Mouse (Mus musculus): ENCODE measurements around the gene Prm3. TPM values are rescaled to one million over a fixed set of nuclear protein-coding genes. Genes with fewer than 3 reads are reported as not detected.

Prm3 gene
- polyA plus RNA-seq, 1 experiment from 2014 or later = not detected

DNA sequence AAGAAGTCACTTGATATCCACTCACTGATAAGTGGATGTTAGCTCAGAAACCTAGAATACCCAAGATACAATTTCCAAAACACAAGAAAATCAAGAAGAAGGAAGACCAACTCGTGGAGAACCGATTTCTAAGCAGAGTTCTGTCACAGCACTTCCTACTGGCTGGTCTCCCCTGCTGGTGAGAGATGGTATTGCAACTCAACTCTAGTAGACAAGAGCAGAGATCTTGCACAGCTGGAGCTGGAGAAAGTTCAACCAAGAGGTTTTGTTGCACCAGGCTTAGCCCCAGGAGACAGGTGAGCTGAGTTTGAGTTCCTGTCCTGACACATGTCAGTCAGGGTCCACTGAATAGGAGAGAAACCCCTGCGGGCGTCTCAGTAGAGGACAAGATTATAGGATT lies 23.6 kb downstream of the Prm3 start:
- WGBS = 35% methylated on average over 4 of the region's 4 CpGs
- Histone ChIP-seq H3K4me2 (no peak overlapping the region), H3K27me3 (no peaks in the 10 kb centered on the region), H3K36me3 (no peaks in the 10 kb centered on the region), H3K4me1 (peaks cover 19% of the 10 kb centered on the region), H3K9ac (no peak overlapping the region), H3K27ac (no peak overlapping the region), H3K9me3 (no peaks in the 10 kb centered on the region), H3K4me3 (no peak overlapping the region)
- no peak for ATAC-seq (ENCODE audit: insufficient number of reproducible peaks, insufficient read depth, low FRiP score, low TSS enrichment, low read depth)

DNA sequence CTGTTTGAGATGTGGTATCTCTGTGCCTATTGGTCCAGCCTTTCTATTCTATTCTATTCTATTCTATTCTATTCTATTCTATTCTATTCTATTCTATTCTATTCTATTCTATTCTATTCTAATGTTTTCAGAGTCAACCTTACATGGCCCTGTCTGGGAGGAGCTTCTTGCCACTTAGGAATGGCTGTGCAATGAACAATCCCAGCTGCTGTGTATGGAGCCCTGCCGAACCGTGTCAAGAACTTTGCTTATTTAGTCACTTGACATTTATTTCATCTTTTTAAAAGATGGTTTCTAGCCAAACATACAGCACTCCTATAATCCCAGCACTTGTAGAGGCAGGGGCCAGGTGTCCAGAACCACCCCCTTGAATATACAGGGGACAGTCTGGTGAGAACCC lies 26.4 kb downstream of the Prm3 start:
- no peak for ATAC-seq (ENCODE audit: insufficient number of reproducible peaks, insufficient read depth, low FRiP score, low TSS enrichment, low read depth)
- 65% methylated on average over 2 of the region's 2 CpGs for WGBS
- Histone ChIP-seq H3K27ac (no peak overlapping the region), H3K4me2 (no peak overlapping the region), H3K27me3 (no peaks in the 10 kb centered on the region), H3K4me3 (no peak overlapping the region), H3K36me3 (no peaks in the 10 kb centered on the region), H3K9ac (no peak overlapping the region), H3K9me3 (no peaks in the 10 kb centered on the region), H3K4me1 (peaks cover 4% of the 10 kb centered on the region; the same call in 1 of the 2 replicates)

DNA sequence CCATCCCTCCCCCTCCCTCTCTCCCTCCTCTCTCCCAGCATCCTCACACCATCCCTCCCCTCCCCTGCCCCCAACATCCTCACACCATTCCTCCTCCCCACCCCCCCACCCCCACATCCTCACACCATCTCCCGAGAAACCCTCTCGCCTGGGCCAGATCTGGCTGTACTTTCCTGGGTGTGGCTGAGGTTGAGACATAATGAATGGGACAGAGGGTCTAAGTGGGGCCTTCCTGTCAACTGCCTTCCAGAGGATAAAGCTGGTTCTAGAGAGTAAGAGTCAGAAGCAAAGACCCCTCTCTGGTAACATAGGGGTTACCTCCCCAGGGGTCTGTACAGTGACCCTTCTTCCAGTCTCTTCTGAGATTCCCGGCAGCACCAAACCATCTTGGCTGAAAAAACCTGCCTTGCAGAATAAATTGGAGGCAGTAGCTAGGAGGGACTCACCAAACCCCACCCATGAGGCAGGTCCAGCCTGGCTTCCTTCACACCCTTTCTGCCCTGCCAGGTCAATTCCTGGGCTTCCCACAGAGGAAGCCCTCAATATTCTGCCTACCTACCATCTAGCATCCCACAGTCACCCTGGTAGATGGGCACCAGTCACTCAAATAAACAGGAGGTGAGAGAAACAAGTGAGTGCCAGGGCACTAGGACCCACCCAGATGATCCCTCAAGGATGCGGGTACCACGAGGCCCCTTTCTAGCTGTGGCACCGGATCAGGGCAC lies 27.0 kb downstream of the Prm3 start:
- H3K9me3 ChIP-seq = no peaks in the 10 kb centered on the region
- H3K4me1 ChIP-seq = peaks cover 2% of the 10 kb centered on the region; the same call in 1 of the 2 replicates
- no peak overlapping the region for H3K4me2 ChIP-seq
- H3K4me3 ChIP-seq = no peak overlapping the region
- no peak overlapping the region for H3K9ac ChIP-seq
- H3K27ac ChIP-seq = no peak overlapping the region
- ATAC-seq (ENCODE audit: insufficient number of reproducible peaks, insufficient read depth, low FRiP score, low TSS enrichment, low read depth) = no peak
- no peaks in the 10 kb centered on the region for H3K27me3 ChIP-seq
- no peaks in the 10 kb centered on the region for H3K36me3 ChIP-seq
- 60% methylated on average over 6 of the region's 6 CpGs for WGBS

DNA sequence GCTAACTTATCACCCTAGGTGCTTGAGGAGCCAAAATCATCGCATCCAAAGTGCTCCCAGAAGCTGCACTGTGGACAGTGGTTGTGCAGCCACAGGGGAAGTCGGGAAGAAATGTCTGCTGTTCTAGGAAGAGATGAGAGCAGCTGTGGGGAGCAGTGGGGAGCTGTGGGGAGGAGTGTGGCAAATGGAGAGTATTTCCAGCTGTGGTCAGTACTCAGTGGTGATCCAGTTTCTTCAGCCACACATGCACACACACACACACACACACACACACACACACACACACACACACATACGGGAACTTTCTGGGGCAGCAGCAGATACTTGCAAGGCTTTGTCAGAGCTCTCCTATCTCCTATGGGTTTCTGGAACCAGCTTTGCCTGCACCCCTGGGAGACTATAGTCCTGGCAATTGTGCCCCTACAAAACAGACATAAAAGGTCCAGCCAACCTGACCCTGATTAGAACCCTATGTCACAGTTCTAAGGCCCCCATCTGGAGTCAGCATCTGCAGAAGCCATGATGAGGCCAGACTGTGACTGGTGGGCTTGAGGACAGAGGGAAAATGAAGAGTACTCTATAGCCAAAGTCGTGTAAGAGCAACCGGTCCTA lies 28.0 kb downstream of the Prm3 start:
- H3K27me3 ChIP-seq = no peaks in the 10 kb centered on the region
- no peak for ATAC-seq (ENCODE audit: insufficient number of reproducible peaks, insufficient read depth, low FRiP score, low TSS enrichment, low read depth)
- no peaks in the 10 kb centered on the region for H3K9me3 ChIP-seq
- no peaks in the 10 kb centered on the region for H3K36me3 ChIP-seq
- no peak overlapping the region for H3K9ac ChIP-seq
- H3K27ac ChIP-seq = no peak overlapping the region
- H3K4me3 ChIP-seq = no peak overlapping the region
- 75% methylated on average over 5 of the region's 5 CpGs for WGBS
- H3K4me1 ChIP-seq = no peaks in the 10 kb centered on the region
- H3K4me2 ChIP-seq = no peak overlapping the region

DNA sequence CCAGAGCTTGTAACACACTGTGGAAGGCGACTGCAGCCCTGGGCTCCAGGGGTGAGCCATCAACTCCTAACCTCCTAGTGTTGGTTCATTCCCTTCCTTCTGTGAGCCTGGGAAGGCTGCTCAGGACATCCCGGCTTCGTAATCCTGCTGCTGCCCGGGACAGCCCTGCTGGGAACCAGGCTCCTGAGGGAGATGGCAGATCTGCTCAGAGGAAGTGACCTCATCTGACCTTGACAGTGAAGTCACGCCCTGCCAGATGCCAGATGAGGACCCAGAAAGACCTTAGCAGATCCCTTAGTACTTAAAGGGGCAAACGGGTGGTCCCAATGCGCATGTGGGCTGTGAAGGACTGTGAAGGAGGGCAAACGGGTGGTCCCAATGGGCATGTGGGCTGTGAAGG lies 29.5 kb downstream of the Prm3 start:
- Histone ChIP-seq H3K27me3 (no peaks in the 10 kb centered on the region), H3K36me3 (no peaks in the 10 kb centered on the region), H3K9ac (no peak overlapping the region), H3K9me3 (no peaks in the 10 kb centered on the region), H3K4me2 (no peak overlapping the region), H3K4me3 (no peak overlapping the region), H3K4me1 (no peaks in the 10 kb centered on the region), H3K27ac (no peak overlapping the region)
- WGBS = 56% methylated on average over 8 of the region's 8 CpGs
- no peak for ATAC-seq (ENCODE audit: insufficient number of reproducible peaks, insufficient read depth, low FRiP score, low TSS enrichment, low read depth)

DNA sequence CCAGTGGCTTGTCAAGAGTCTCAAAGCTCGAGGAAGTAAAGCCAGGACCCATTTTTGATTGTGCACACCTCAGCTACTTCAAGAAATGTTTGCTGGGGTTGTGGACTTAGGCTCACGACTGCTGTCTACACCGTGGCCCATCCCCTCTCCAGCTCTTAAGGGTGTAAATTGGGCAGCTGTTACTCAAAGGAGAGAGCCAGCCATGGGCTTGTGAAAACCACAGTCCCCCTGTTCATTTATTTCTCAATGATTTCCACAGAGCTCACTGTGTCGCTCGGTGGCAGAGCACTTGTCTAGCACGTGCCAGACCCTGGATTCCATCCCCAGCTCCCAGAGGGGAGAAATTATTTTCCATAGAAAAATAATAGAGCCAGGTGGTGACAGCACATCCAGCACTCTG lies 34.5 kb downstream of the Prm3 start:
- no peak for ATAC-seq (ENCODE audit: insufficient number of reproducible peaks, insufficient read depth, low FRiP score, low TSS enrichment, low read depth)
- WGBS = 63% methylated on average over 6 of the region's 6 CpGs
- Histone ChIP-seq H3K9me3 (no peaks in the 10 kb centered on the region), H3K9ac (no peak overlapping the region), H3K4me3 (no peak overlapping the region), H3K4me2 (no peak overlapping the region), H3K4me1 (no peaks in the 10 kb centered on the region), H3K27me3 (no peaks in the 10 kb centered on the region), H3K27ac (no peak overlapping the region), H3K36me3 (no peaks in the 10 kb centered on the region)

DNA sequence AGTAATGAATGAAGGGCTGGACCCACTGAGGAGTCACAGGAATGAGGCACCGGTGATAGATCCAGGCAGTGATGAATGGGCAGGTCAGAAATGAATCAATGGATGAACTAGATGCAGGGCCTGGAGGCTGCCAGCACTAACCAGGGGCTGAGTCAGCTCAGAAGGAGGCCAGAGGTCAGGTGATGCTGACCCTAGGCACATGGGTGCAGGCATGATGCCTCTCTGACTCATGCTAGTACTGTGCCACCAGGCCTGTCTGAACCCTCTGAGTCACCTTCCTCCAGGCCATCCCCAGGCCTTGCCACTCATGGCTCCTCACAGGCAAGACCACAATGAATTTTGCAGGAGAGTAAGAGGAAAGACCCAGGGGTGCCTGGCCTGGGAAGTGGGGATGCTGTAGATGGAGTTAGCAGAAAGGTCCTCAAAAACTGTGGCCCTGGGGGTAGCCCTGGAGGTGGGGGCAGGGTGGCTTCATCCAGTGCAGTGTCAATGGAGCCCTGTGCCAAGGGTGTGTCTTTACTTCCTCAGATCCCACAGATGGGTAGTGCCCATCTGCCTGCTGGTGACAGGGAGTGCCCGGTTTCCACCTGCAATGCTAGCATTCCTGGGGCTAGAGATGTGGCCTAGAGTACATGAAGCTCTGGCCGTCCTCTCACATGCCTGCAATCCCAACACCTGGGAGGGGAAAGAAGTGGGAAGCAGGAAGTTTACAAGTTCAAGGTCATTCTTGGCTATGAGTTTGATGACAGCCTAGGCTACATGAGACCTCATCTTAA lies 36.0 kb downstream of the Prm3 start:
- Histone ChIP-seq H3K4me1 (peaks cover 4% of the 10 kb centered on the region), H3K4me2 (no peak overlapping the region), H3K36me3 (no peaks in the 10 kb centered on the region), H3K27ac (no peak overlapping the region), H3K27me3 (no peaks in the 10 kb centered on the region), H3K9ac (no peak overlapping the region), H3K4me3 (no peak overlapping the region), H3K9me3 (no peaks in the 10 kb centered on the region)
- 86% methylated on average over 3 of the region's 3 CpGs for WGBS
- no peak for ATAC-seq (ENCODE audit: insufficient number of reproducible peaks, insufficient read depth, low FRiP score, low TSS enrichment, low read depth)

DNA sequence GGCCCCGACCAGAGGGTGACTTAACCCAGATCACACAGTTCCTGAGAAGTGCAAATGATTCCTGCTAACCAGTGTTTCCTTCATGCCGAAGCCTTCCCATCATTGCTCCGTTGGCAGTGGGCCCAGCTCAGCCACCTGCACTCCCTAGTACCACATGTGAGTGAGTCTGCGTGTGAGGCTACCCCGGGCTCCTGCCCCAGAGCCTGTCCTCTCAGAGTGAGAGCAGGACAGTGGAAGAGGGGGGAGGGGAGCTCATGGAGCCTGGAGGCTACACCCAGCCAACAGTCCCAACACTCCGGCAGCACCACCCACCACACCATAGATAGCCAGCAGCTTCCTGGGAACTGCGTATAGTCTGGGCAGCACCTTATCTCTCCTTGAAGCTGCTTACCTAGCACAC lies 40.9 kb downstream of the Prm3 start:
- Histone ChIP-seq H3K4me3 (no peak overlapping the region), H3K4me2 (no peak overlapping the region), H3K9ac (no peak overlapping the region), H3K27ac (no peak overlapping the region), H3K27me3 (no peaks in the 10 kb centered on the region), H3K9me3 (no peaks in the 10 kb centered on the region), H3K36me3 (no peaks in the 10 kb centered on the region), H3K4me1 (peaks cover 20% of the 10 kb centered on the region)
- 44% methylated on average over 7 of the region's 7 CpGs for WGBS
- ATAC-seq (ENCODE audit: insufficient number of reproducible peaks, insufficient read depth, low FRiP score, low TSS enrichment, low read depth) = no peak; the same call in 1 of the 2 replicates

DNA sequence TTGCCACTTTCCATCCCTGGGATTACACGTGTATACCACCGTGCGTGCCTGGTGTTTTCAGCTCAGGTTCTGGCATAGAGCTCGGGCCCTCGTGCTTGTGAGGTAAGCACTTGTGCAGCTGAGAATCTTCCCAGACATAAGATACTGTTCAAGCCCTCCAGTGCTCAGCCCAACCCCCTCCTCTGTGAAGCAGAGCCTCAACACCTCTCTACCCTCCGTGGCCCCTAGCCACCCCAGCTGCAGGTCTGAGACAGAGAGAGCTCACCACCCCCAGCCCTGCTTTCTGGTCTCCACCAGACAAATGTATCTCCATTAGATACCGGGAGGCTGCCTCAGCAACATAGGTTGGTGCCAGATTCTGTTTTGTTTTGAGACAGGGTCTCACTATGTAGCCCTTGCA lies 41.5 kb downstream of the Prm3 start:
- Histone ChIP-seq H3K36me3 (no peaks in the 10 kb centered on the region), H3K4me1 (peaks cover 24% of the 10 kb centered on the region), H3K27me3 (no peaks in the 10 kb centered on the region), H3K9me3 (no peaks in the 10 kb centered on the region), H3K9ac (no peak overlapping the region), H3K27ac (no peak overlapping the region), H3K4me3 (no peak overlapping the region), H3K4me2 (no peak overlapping the region)
- ATAC-seq (ENCODE audit: insufficient number of reproducible peaks, insufficient read depth, low FRiP score, low TSS enrichment, low read depth) = no peak
- 68% methylated on average over 7 of the region's 7 CpGs for WGBS

DNA sequence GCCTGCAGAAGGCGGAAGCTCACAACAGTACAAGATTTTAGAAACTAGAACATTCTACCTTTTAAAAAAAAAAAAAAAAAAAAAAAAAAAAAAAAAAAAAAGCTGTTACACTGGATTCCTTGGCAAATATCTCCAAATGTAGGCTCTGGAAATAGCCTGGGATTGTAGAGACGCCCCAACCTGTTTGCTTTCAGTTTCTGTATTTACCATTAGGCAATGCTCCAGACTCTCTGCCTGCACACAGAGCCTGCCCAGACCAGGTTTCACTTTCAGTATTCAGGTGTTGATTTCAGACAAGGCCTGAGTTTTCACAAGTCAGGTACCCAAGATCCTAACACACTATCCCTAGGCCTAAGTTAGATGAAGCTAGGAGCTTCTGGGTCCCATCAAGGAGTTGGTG lies 49.6 kb downstream of the Prm3 start:
- Histone ChIP-seq H3K27me3 (no peaks in the 10 kb centered on the region), H3K4me2 (no peak overlapping the region), H3K9me3 (no peaks in the 10 kb centered on the region), H3K4me3 (no peak overlapping the region), H3K27ac (no peak overlapping the region), H3K9ac (no peak overlapping the region), H3K36me3 (no peaks in the 10 kb centered on the region), H3K4me1 (peaks cover 40% of the 10 kb centered on the region)
- no peak for ATAC-seq (ENCODE audit: insufficient number of reproducible peaks, insufficient read depth, low FRiP score, low TSS enrichment, low read depth)
- WGBS = 78% methylated on average over 2 of the region's 2 CpGs
